Mouse (Mus musculus) olfactory bulb, adult 2 months (tissue): ENCODE data around the gene Ipo11. TPM values are rescaled to one million over a fixed set of nuclear protein-coding genes. Genes with fewer than 3 reads are reported as not detected.
A peak's percentile ranks its signal among the peaks of the same experiment; 100 is the strongest.

ENCODE experiments used
- H3K27ac ChIP-seq: fragments of 200-500 bp; 2 replicates; pipeline ENCODE4 v1.5.1; 2012; ENCODE audit warnings: low read depth, low read length; ENCODE audit not compliant: insufficient read depth
- H3K4me1 ChIP-seq: fragments of 200-500 bp; 2 replicates; pipeline ENCODE4 v1.6.1; 2012; ENCODE audit warnings: low read length; ENCODE audit not compliant: control insufficient read depth, insufficient read depth
- H3K4me3 ChIP-seq: fragments of 200-500 bp; 2 replicates; pipeline ENCODE4 v1.5.1; 2012; ENCODE audit warnings: mild to moderate bottlenecking, low read depth, low read length, moderate library complexity; ENCODE audit not compliant: insufficient read depth
- CTCF ChIP-seq: fragments of 200-500 bp; IDR thresholded peaks from 2 replicates; pipeline ENCODE4 v1.5.1; 2012; ENCODE audit warnings: low read depth, mild to moderate bottlenecking, low read length, moderate library complexity; ENCODE audit not compliant: insufficient read depth
- POLR2A ChIP-seq: fragments of 200-500 bp; IDR thresholded peaks from 2 replicates; pipeline ENCODE4 v1.6.1; 2012; ENCODE audit warnings: mild to moderate bottlenecking, low read depth, low read length, moderate library complexity; ENCODE audit not compliant: insufficient read depth
- WGBS: fragments of 180-500 bp; shearing (Covaris S2); methylation state at CpG from one replicate; pipeline ENCODE4 v1.1.7; 2018; 5-methylcytosine and 5-hydroxymethylcytosine counted together
- polyA plus RNA-seq: library from polyadenylated mRNA; stranded (reverse); fragments of >200 nt; gene quantifications from 2 replicates; pipeline ENCODE4 v1.2.4, GENCODE M21; 2012; ENCODE audit warnings: low replicate concordance; ENCODE audit not compliant: missing spikeins, insufficient read depth, insufficient read length

The Ipo11 gene
- polyA plus RNA-seq: not detected in 2 replicates

DNA sequence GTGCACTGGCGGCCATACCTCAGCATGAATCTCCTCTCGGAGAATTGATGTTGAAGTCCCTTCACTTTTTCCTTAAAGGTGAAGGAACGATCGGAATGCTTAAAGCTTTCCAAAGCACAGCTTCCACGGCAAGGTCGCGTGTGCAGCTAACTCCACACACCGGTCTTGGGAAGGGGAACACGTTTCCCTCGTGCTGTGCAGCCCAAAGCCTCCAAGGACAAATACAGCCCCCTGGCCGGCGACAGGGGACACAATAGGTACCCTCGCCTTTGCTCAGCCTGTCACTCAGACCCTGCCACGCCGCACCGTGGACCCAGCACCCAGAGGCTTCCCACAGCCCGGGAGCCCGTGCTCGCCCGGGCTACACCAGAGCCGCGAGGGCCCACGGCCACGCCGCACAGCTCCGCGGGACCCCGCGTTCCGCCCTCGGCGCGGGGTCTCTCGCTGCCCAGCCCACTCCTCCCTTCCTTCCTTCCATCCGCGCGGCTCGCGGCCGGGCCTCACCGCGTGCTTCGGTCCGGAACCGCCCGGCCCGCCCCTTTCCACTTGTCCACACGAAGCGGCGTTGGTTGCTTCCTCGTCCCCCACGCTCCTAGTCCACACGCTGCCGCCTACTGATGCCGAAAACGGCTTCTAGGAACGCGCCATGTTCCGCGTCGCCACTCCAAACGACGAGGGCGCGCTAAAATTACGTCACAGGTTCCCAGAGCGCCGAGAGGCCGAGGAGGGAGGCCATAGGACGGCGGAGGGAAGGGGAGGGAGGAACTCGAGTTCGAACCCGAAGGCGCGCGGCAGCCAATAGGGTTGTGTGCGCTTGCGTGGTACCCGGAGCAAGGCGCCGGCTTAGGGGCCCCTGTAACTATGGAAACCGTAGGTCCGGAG lies at the start of gene Ipo11:
Gene Ipo11, minus strand, starts transcription at position 703 of the 882 bp plus-strand sequence.
- peak within 1 kb of the TSS; percentile 92 for H3K4me3 ChIP-seq
- no peak within 1 kb of the TSS for H3K27ac ChIP-seq
- TF ChIP-seq CTCF (no peak), POLR2A (0 out of 2 replicates have a peak, but pooled peaks have one; percentile 39)
- under 1% methylated on average over 84 of the region's 84 CpGs for WGBS
- no peaks in the 10 kb centered on the region; the same call in 1 of the 2 replicates for H3K4me1 ChIP-seq

DNA sequence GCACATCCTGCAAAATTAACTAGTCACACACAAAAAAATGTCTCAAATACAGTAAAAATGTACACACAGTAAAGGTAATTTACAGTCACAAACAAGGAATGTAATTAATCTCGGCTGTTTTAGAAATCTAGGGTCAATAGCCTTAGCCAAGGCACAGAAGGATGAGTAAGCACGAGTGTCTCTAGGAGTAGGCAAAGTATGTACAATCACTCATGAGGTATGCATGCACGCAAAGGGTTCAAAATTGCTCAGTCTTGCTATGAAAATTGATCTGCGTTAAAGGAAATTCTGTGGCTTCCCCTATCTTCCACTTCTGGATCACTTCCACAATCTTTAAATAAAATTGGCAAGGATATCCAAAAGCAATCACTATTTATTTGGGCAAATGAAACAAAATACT lies 24.7 kb upstream of the Ipo11 start:
- H3K4me3 ChIP-seq: no peak overlapping the region
- no peak overlapping the region for H3K27ac ChIP-seq
- H3K4me1 ChIP-seq: no peaks in the 10 kb centered on the region
- TF ChIP-seq CTCF: no peak
- TF ChIP-seq POLR2A: no peak
- 85% methylated on average over 4 of the region's 4 CpGs for WGBS

DNA sequence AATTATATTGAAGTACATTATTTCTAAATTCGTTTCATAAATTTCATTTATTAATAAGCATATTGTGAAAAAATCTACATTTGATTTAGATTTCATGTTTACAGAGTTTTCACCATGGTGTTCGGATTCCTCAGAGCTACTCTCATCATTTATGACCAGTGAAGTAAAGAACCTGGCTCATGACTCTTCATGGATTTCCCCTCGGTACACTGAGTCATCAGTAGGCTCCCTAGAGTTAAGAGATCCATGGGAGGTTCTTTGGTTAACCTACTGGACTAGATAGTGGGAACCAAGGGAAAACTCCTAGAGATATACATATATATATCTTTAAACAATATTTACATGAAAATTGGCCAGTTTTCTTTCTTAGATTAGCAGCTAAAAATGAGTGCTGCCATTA lies 23.8 kb upstream of the Ipo11 start:
- H3K4me3 ChIP-seq: no peak overlapping the region
- TF ChIP-seq CTCF (no peak), POLR2A (no peak)
- H3K27ac ChIP-seq: no peak overlapping the region
- no peaks in the 10 kb centered on the region for H3K4me1 ChIP-seq
- WGBS: 82% methylated on average over 3 of the region's 3 CpGs

DNA sequence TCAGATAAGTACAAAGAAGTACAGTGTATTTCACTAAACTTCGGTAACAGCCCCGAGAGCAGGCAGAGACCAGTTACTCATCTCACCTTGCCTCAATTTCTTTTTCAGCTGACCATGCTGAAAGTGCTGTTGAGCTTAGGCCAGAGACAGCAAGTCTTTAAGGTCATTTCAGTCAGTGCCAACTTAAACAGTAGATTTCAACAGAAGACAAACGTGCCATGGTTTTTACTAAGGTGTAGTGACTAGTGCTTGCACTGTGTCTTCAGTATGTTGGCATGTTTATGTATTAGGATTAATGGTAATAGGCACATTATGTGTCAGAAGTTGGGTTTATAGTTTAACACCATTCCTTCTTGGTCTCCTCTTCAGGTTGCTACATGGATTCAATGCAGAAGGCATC lies 21.5 kb upstream of the Ipo11 start:
- TF ChIP-seq POLR2A: no peak
- no peak for TF ChIP-seq CTCF
- Histone ChIP-seq H3K4me3 (no peak overlapping the region), H3K27ac (no peak overlapping the region), H3K4me1 (no peaks in the 10 kb centered on the region)
- 85% methylated on average over 3 of the region's 3 CpGs for WGBS

DNA sequence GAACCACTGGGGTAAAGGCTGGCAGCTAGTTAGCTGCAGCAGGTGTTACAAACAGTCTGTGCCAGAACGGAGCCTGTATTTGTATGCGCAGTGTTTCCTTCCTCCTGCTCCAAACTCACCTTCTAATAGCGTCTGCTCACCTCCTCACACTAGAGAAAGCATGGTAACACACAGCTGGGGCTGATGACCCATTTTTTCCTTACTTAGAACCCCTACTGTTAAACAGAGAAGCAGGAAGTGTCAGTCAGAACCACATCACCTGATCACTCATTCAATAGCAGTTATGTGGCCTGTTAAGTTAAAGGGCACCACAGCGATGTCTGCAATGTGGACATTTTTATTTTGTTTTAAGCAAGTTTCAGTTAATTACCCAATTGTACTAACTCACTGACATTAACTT lies 20.8 kb upstream of the Ipo11 start:
- 79% methylated on average over 4 of the region's 4 CpGs for WGBS
- no peak overlapping the region for H3K27ac ChIP-seq
- no peak overlapping the region for H3K4me3 ChIP-seq
- TF ChIP-seq CTCF: no peak
- TF ChIP-seq POLR2A: no peak
- no peaks in the 10 kb centered on the region for H3K4me1 ChIP-seq

DNA sequence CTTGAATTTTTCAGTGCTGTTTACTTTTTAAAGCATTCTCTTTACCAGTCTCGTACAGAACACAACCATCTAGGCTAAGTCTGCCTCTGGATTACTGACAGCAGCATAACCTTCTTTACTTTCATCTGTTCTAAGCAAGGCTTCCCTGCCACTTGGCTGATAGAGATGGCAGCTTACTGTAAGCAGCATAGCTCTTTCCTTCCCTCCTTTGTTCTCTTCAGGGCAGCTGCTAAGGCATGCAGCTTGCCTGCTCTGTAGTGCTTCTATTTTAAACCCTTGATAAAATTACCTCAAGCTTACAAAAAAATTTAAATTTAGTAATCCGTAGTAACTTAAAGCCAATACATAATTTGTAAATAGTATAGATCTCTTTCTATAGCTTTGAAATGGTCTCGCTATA lies 18.1 kb upstream of the Ipo11 start:
- Histone ChIP-seq H3K4me1 (no peaks in the 10 kb centered on the region), H3K4me3 (no peak overlapping the region), H3K27ac (peak overlapping the region; percentile 62; the same call in 1 of the 2 replicates)
- TF ChIP-seq CTCF: no peak
- no peak for TF ChIP-seq POLR2A
- WGBS: 54% methylated on average over 3 of the region's 3 CpGs

DNA sequence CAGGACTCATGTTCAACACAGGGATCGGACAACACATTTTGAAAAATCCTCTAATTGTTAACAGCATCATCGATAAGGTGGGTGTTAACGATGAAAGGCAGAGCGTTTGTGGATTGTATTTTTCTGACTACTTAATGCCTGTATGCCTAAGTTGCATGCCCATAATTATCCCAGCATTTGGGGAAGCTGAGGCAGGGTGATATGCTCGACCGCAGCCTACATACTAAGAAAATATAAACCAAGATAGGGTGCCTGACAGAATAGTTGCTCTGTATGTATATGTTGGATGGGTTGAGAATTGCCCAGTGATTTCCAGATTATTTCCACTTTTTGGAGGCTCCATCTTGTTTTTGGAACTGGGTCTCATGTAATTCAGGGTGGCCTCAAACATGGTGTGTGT lies 10.8 kb upstream of the Ipo11 start:
- TF ChIP-seq POLR2A: no peak
- TF ChIP-seq CTCF: no peak
- 2% methylated on average over 6 of the region's 6 CpGs for WGBS
- no peak overlapping the region for H3K27ac ChIP-seq
- H3K4me1 ChIP-seq: no peaks in the 10 kb centered on the region
- peak overlapping the region; percentile 71 for H3K4me3 ChIP-seq

DNA sequence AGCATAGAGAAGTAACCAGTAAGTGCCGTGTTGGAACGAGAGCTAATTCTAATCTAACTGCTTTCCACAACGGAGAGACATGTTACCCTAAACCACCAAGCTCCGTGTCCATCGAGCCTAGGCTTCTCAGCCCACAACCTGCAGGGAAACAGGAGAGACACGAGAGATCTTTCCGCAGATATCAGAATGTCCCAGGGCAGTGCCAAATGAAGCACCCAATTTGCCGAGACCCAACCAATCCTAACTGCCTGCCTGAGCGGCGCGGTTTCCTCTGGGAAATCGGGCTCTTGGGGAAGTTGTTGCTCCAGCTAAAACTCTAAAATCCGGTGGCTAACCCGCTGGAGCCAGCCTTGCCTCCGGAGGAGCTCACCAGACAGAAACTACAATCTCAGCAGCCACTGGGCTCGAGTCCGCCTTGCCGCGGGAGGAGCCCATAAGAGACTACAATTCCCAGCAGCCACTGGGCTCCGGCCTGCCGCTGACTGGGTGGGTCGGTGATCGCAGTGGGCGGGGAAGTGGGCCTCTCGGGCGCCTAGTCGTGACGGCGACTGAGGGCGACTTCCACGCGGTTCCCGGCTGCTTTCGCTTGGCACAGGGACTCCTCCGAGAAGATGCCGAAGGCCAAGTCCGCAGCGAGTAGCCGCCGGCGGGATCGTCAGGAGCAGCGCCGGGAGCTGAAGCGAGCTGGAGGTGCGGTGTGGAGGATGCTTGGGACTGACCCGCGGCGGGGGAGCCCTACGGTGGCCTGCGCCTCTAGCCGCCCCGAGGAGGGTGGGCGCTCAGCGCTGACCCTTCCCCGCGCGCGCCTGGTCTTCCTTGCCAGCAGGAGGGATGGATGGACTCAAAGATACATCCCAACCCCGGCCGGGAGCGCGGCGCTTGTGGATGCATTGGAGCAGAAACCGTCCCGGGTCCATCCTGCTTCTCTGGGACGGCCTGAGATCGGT lies 10.1 kb upstream of the Ipo11 start, which contains the start of gene Dimt1:
Gene Dimt1, plus strand, starts transcription at position 534 of the 947 bp plus-strand sequence.
- Histone ChIP-seq H3K27ac (peak within 1 kb of the TSS; percentile 58; the same call in 1 of the 2 replicates), H3K4me3 (peak within 1 kb of the TSS; percentile 71), H3K4me1 (no peaks in the 10 kb centered on the region)
- TF ChIP-seq POLR2A (no peak), CTCF (no peak)
- WGBS: under 1% methylated on average over 68 of the region's 68 CpGs
